In genomic region chr17:83276000-83276891, GRCm38 (mm10) we compare ENCODE assay signal across 8 mouse cellular contexts.
DNase-seq lines count a peak whose midpoint lies in the region; ATAC-seq lines count a peak whose summit lies in the region.

No protein-coding gene starts in this region.

- H3K9me3 ChIP-seq in intestine, embryonic 15.5 days, result no peaks in the 10 kb centered on the region
- H3K9me3 ChIP-seq in limb, embryonic 10.5 days (replicated peaks), result no peaks in the 10 kb centered on the region
- no peaks in the 10 kb centered on the region for H3K9me3 ChIP-seq in midbrain, embryonic 11.5 days (ENCODE audit: control insufficient read depth, low read length)

- peak overlapping the region; percentile 72 for H3K4me2 ChIP-seq in intestine, embryonic 15.5 days (replicated peaks)
- H3K4me2 ChIP-seq in midbrain, embryonic 11.5 days, result peak overlapping the region; percentile 79

- 4% methylated on average over 64 of the region's 64 CpGs for WGBS in intestine, embryonic 15.5 days
- WGBS in limb, embryonic 10.5 days, result 6% methylated on average over 64 of the region's 64 CpGs
- 6% methylated on average over 60 of the region's 64 CpGs for WGBS in midbrain, embryonic 11.5 days

- H3K36me3 ChIP-seq in intestine, embryonic 15.5 days, result no peaks in the 10 kb centered on the region
- H3K36me3 ChIP-seq in limb, embryonic 10.5 days, result no peaks in the 10 kb centered on the region
- no peaks in the 10 kb centered on the region for H3K36me3 ChIP-seq in midbrain, embryonic 11.5 days (ENCODE audit: control insufficient read depth, insufficient read depth, low read length)

- H3K27ac ChIP-seq in intestine, embryonic 15.5 days, result peak overlapping the region; percentile 64
- H3K27ac ChIP-seq in limb, embryonic 10.5 days, result peak overlapping the region; percentile 82
- peak overlapping the region; percentile 11; the same call in 1 of the 2 replicates for H3K27ac ChIP-seq in midbrain, embryonic 11.5 days (ENCODE audit: low read depth, low read length)

- peak overlapping the region; percentile 38 for H3K4me3 ChIP-seq in intestine, embryonic 15.5 days (replicated peaks)
- peak overlapping the region; percentile 55 for H3K4me3 ChIP-seq in limb, embryonic 10.5 days
- H3K4me3 ChIP-seq in midbrain, embryonic 11.5 days (ENCODE audit: low read depth, low read length), result peak overlapping the region; percentile 47

- peak; percentile 80 for ATAC-seq in intestine, embryonic 15.5 days
- peak; percentile 84 for ATAC-seq in midbrain, embryonic 11.5 days (ENCODE audit: low FRiP score)

- no peaks in the 10 kb centered on the region for H3K27me3 ChIP-seq in intestine, embryonic 15.5 days (replicated peaks)
- peaks cover 31% of the 10 kb centered on the region for H3K27me3 ChIP-seq in limb, embryonic 10.5 days (ENCODE audit: low read depth, poor library complexity, severe bottlenecking)
- H3K27me3 ChIP-seq in midbrain, embryonic 11.5 days (ENCODE audit: control insufficient read depth, insufficient read depth, low read length), result peaks cover 15% of the 10 kb centered on the region

- peak overlapping the region; percentile 39 for H3K9ac ChIP-seq in intestine, embryonic 15.5 days
- H3K9ac ChIP-seq in midbrain, embryonic 11.5 days (ENCODE audit: low read length), result peak overlapping the region; percentile 81

- DNase-seq in adipocyte (ENCODE audit: low spot score), result peak; percentile 87
- peak; percentile 91 for DNase-seq in embryo, embryonic 11 days
- DNase-seq in gastrocnemius, postnatal 4 days (ENCODE audit: low spot score in 2 of 2), result peak; percentile 63 to 84
- peak; percentile 86 for DNase-seq in limb, embryonic 10.5 days (ENCODE audit: low spot score)
- DNase-seq in midbrain, embryonic 11.5 days (ENCODE audit: low spot score, missing footprints), result peak; percentile 96
- peak; percentile 71 for DNase-seq in right cerebral cortex, postnatal 4 days
- DNase-seq in c-Kit-positive CD71-positive TER-119-positive erythroid progenitor cells, embryonic 14.5 days (ENCODE audit: low spot score), result no peak

- H3K4me1 ChIP-seq in intestine, embryonic 15.5 days (replicated peaks), result peaks cover 32% of the 10 kb centered on the region
- H3K4me1 ChIP-seq in limb, embryonic 10.5 days, result peaks cover 61% of the 10 kb centered on the region
- peaks cover 7% of the 10 kb centered on the region for H3K4me1 ChIP-seq in midbrain, embryonic 11.5 days (ENCODE audit: control insufficient read depth, insufficient read depth, low read length)

Comparison
In these comparisons a context has a peak if more than half of its experiments do, and no peak if none do; other contexts are left out.
1. H3K27ac ChIP-seq: peak in every context shown above with its lines; median percentile 82 in limb, embryonic 10.5 days; 64 in intestine, embryonic 15.5 days; 11 in midbrain, embryonic 11.5 days.